Mouse (Mus musculus) stomach, embryonic 16.5 days (tissue): Measurements from ENCODE around the gene Axin2. TPM values are rescaled to one million over a fixed set of nuclear protein-coding genes. Genes with fewer than 3 reads are reported as not detected.

Experiments
- ATAC-seq: fragments of 200-750 bp; cut with Nextera tagmentation; 2 replicates; pipeline ENCODE4 v1.8.0; 2017; ENCODE audit warnings: moderate number of reproducible peaks, moderate TSS enrichment; ENCODE audit not compliant: insufficient read depth, low FRiP score
- H3K27ac ChIP-seq: fragments of 300-500 bp; sonication (generic); 2 replicates; pipeline ENCODE4 v1.5.1; 2014; ENCODE audit warnings: low read length
- H3K27me3 ChIP-seq: fragments of 300-500 bp; sonication (generic); 2 replicates; pipeline ENCODE4 v1.6.1; 2014; ENCODE audit warnings: low read length, control low read depth, mixed read lengths; ENCODE audit not compliant: control insufficient read depth, insufficient read depth
- H3K36me3 ChIP-seq: fragments of 300-500 bp; sonication (generic); 2 replicates; pipeline ENCODE4 v1.6.1; 2014; ENCODE audit warnings: low read length; ENCODE audit not compliant: control insufficient read depth, insufficient read depth
- H3K4me1 ChIP-seq: fragments of 300-500 bp; sonication (generic); 2 replicates; pipeline ENCODE4 v1.6.1; 2014; ENCODE audit warnings: low read length, control low read depth, mixed read lengths; ENCODE audit not compliant: control insufficient read depth, insufficient read depth
- H3K4me2 ChIP-seq: fragments of 300-500 bp; sonication (generic); 2 replicates; pipeline ENCODE4 v1.6.1; 2014; ENCODE audit warnings: low read depth, low read length, mixed read lengths
- H3K4me3 ChIP-seq: fragments of 300-500 bp; sonication (generic); replicated peaks from 2 replicates; pipeline ENCODE4 v1.5.1; 2014; ENCODE audit warnings: mild to moderate bottlenecking, low read length
- H3K9ac ChIP-seq: fragments of 300-500 bp; sonication (generic); 2 replicates; pipeline ENCODE4 v1.6.1; 2014; ENCODE audit warnings: low read length
- H3K9me3 ChIP-seq: fragments of 300-500 bp; sonication (generic); replicated peaks from 2 replicates; pipeline ENCODE4 v1.6.1; 2016; ENCODE audit warnings: low read length, control low read depth; ENCODE audit not compliant: control insufficient read depth
- WGBS: fragments of 180-500 bp; shearing (Covaris S2); extraction: QIAGEN DNeasy Blood & Tissue Kit; methylation state at CpG from one replicate; pipeline ENCODE4 v1.1.7; 2014; 5-methylcytosine and 5-hydroxymethylcytosine counted together
- polyA plus RNA-seq: library from polyadenylated mRNA; unstranded; fragments of >200 nt; fragmentation: Nextera tagmentation; extraction: Ambion mirVana; gene quantifications from 2 replicates; pipeline ENCODE4 v1.2.1, GENCODE M21; 2015

Gene Axin2
- polyA plus RNA-seq, 1 experiment from 2014 or later = 2.8 TPM

GRCm38 (mm10) chr11:108965740-108966139 is 45.6 kb downstream of the Axin2 start:
- Histone ChIP-seq H3K9ac (no peak overlapping the region), H3K4me2 (no peak overlapping the region), H3K4me1 (peaks cover 5% of the 10 kb centered on the region; the same call in 1 of the 2 replicates), H3K27ac (no peak overlapping the region), H3K4me3 (no peak overlapping the region), H3K9me3 (no peaks in the 10 kb centered on the region; the same call in 1 of the 2 replicates), H3K27me3 (no peaks in the 10 kb centered on the region), H3K36me3 (no peaks in the 10 kb centered on the region)
- no peak for ATAC-seq
- WGBS = 40% methylated on average over 6 of the region's 6 CpGs

GRCm38 (mm10) chr11:108973459-108973858 is 53.3 kb downstream of the Axin2 start:
- Histone ChIP-seq H3K27ac (no peak overlapping the region), H3K27me3 (no peaks in the 10 kb centered on the region), H3K36me3 (no peaks in the 10 kb centered on the region), H3K4me1 (no peaks in the 10 kb centered on the region), H3K4me3 (no peak overlapping the region), H3K9me3 (no peaks in the 10 kb centered on the region; the same call in 1 of the 2 replicates), H3K9ac (no peak overlapping the region), H3K4me2 (no peak overlapping the region)
- ATAC-seq = no peak
- WGBS = 61% methylated on average over 4 of the region's 4 CpGs

GRCm38 (mm10) chr11:108973866-108974265 is 53.7 kb downstream of the Axin2 start:
- no peak overlapping the region for H3K27ac ChIP-seq
- H3K36me3 ChIP-seq = no peaks in the 10 kb centered on the region
- no peak for ATAC-seq
- no peak overlapping the region for H3K9ac ChIP-seq
- no peak overlapping the region for H3K4me2 ChIP-seq
- 39% methylated on average over 5 of the region's 5 CpGs for WGBS
- H3K9me3 ChIP-seq = no peaks in the 10 kb centered on the region; the same call in 1 of the 2 replicates
- H3K4me1 ChIP-seq = no peaks in the 10 kb centered on the region
- no peaks in the 10 kb centered on the region for H3K27me3 ChIP-seq
- H3K4me3 ChIP-seq = no peak overlapping the region

- Histone ChIP-seq H3K27ac (no peak overlapping the region), H3K4me3 (no peak overlapping the region), H3K27me3 (no peaks in the 10 kb centered on the region), H3K4me2 (no peak overlapping the region), H3K4me1 (0 out of 2 replicates have a peak, but pooled peaks cover 1% of the 10 kb centered on the region), H3K9me3 (no peaks in the 10 kb centered on the region; the same call in 1 of the 2 replicates), H3K36me3 (no peaks in the 10 kb centered on the region), H3K9ac (no peak overlapping the region)
- no peak for ATAC-seq
- 37% methylated on average over 11 of the region's 11 CpGs for WGBS
These were observed 55.4 kb downstream of the Axin2 start for GRCm38 (mm10) chr11:108975583-108975982.

GRCm38 (mm10) chr11:108980530-108980929 is 60.4 kb downstream of the Axin2 start:
- H3K27ac ChIP-seq = peak overlapping the region; percentile 12; the same call in 1 of the 2 replicates
- no peak overlapping the region for H3K4me2 ChIP-seq
- ATAC-seq = peak; percentile 83; the same call in 1 of the 2 replicates
- 0 out of 2 replicates have a peak, but pooled peaks cover 8% of the 10 kb centered on the region for H3K4me1 ChIP-seq
- H3K4me3 ChIP-seq = no peak overlapping the region
- H3K27me3 ChIP-seq = no peaks in the 10 kb centered on the region
- H3K9ac ChIP-seq = no peak overlapping the region
- WGBS = 45% methylated on average over 12 of the region's 12 CpGs
- no peaks in the 10 kb centered on the region for H3K9me3 ChIP-seq
- no peaks in the 10 kb centered on the region for H3K36me3 ChIP-seq

GRCm38 (mm10) chr11:108981012-108981411 is 60.9 kb downstream of the Axin2 start:
- no peaks in the 10 kb centered on the region for H3K27me3 ChIP-seq
- peak overlapping the region; percentile 12; the same call in 1 of the 2 replicates for H3K27ac ChIP-seq
- no peak overlapping the region for H3K4me3 ChIP-seq

GRCm38 (mm10) chr11:108983409-108984064 is 63.4 kb downstream of the Axin2 start:
- Histone ChIP-seq H3K36me3 (no peaks in the 10 kb centered on the region), H3K4me2 (no peak overlapping the region), H3K4me3 (no peak overlapping the region), H3K4me1 (0 out of 2 replicates have a peak, but pooled peaks cover 8% of the 10 kb centered on the region), H3K27me3 (no peaks in the 10 kb centered on the region), H3K27ac (no peak overlapping the region), H3K9ac (no peak overlapping the region), H3K9me3 (no peaks in the 10 kb centered on the region)
- 79% methylated on average over 7 of the region's 7 CpGs for WGBS
- ATAC-seq = no peak

More at GRCm38 (mm10) chr11:108981012-108981411, 60.9 kb downstream of the Axin2 start:
- WGBS = 85% methylated on average over 8 of the region's 8 CpGs
- H3K9ac ChIP-seq = no peak overlapping the region
- H3K4me2 ChIP-seq = no peak overlapping the region
- 0 out of 2 replicates have a peak, but pooled peaks cover 8% of the 10 kb centered on the region for H3K4me1 ChIP-seq
- no peak for ATAC-seq
- no peaks in the 10 kb centered on the region for H3K9me3 ChIP-seq
- H3K36me3 ChIP-seq = no peaks in the 10 kb centered on the region

- H3K27ac ChIP-seq = no peak overlapping the region
- ATAC-seq = 0 out of 2 replicates have a peak, but pooled peaks have one; percentile 23
- 0 out of 2 replicates have a peak, but pooled peaks cover 8% of the 10 kb centered on the region for H3K4me1 ChIP-seq
- H3K36me3 ChIP-seq = no peaks in the 10 kb centered on the region
- no peaks in the 10 kb centered on the region for H3K9me3 ChIP-seq
- 67% methylated on average over 5 of the region's 5 CpGs for WGBS
- no peak overlapping the region for H3K4me2 ChIP-seq
- no peak overlapping the region for H3K9ac ChIP-seq
- no peaks in the 10 kb centered on the region for H3K27me3 ChIP-seq
- no peak overlapping the region for H3K4me3 ChIP-seq
These were observed 64.7 kb downstream of the Axin2 start for GRCm38 (mm10) chr11:108984711-108985419.

GRCm38 (mm10) chr11:108985836-108986235 is 65.7 kb downstream of the Axin2 start:
- no peak overlapping the region for H3K27ac ChIP-seq
- 55% methylated on average over 7 of the region's 7 CpGs for WGBS
- no peak overlapping the region for H3K4me2 ChIP-seq

More at GRCm38 (mm10) chr11:108985836-108986235, 65.7 kb downstream of the Axin2 start:
- 0 out of 2 replicates have a peak, but pooled peaks cover 4% of the 10 kb centered on the region for H3K4me1 ChIP-seq
- H3K27me3 ChIP-seq = no peaks in the 10 kb centered on the region
- no peak overlapping the region for H3K4me3 ChIP-seq
- no peaks in the 10 kb centered on the region for H3K36me3 ChIP-seq
- no peaks in the 10 kb centered on the region for H3K9me3 ChIP-seq
- no peak for ATAC-seq
- no peak overlapping the region for H3K9ac ChIP-seq
